Mouse (Mus musculus): ENCODE measurements at regions not wholly inside any gene's neighbourhood (a gene's known extent, or its start where the extent isn't known, plus 50 kb on each side); places are given as distances from the start of the nearest gene placed in this dataset.

DNA sequence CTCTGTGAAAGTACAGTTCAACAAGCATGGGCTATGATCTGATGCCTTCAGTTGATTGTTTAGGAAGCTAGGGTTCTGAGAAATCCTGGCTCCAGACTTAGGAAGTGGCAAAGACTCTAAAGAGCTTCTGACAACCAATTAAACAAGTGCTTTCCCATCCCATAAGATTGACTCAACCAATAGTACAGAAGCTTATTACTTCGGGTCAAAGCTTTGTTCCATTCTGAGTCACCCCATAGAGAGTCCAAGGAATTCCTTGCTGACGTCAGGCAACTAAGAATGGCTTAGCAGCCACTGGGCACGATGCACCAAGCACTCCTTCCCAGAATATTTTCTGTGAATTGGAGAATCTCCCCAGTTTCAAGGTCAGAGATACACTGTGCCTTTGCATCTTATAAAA, 59.0 kb upstream of the Ntm start:
- Histone ChIP-seq H3K27me3 (ENCODE audit: control insufficient read depth, insufficient read depth, low read length) (no peaks in the 10 kb centered on the region), H3K27ac (ENCODE audit: low read depth, low read length) (no peak overlapping the region), H3K4me1 (ENCODE audit: control insufficient read depth, insufficient read depth, low read length) (no peaks in the 10 kb centered on the region), H3K9me3 (ENCODE audit: control insufficient read depth, low read length) (no peaks in the 10 kb centered on the region), H3K9ac (ENCODE audit: low read depth, low read length) (no peak overlapping the region), H3K36me3 (ENCODE audit: control insufficient read depth, insufficient read depth, low read length) (no peaks in the 10 kb centered on the region), H3K4me2 (replicated peaks; ENCODE audit: low read depth, low read length) (no peak overlapping the region), H3K4me3 (ENCODE audit: low read length) (no peak overlapping the region)
- ATAC-seq (ENCODE audit: low FRiP score, low TSS enrichment), result no peak
- 83% methylated on average over 3 of the region's 3 CpGs for whole genome bisulfite sequencing

- H3K9ac ChIP-seq (ENCODE audit: low read depth, low read length), result no peak overlapping the region
- H3K4me3 ChIP-seq (ENCODE audit: low read length), result no peak overlapping the region
- no peak overlapping the region for H3K4me2 ChIP-seq (replicated peaks; ENCODE audit: low read depth, low read length)
- no peaks in the 10 kb centered on the region for H3K27me3 ChIP-seq (ENCODE audit: control insufficient read depth, insufficient read depth, low read length)
- H3K36me3 ChIP-seq (ENCODE audit: control insufficient read depth, insufficient read depth, low read length), result no peaks in the 10 kb centered on the region
- H3K4me1 ChIP-seq (ENCODE audit: control insufficient read depth, insufficient read depth, low read length), result no peaks in the 10 kb centered on the region
- H3K9me3 ChIP-seq (ENCODE audit: control insufficient read depth, low read length), result no peaks in the 10 kb centered on the region
- no peak for ATAC-seq (ENCODE audit: low FRiP score, low TSS enrichment)
- H3K27ac ChIP-seq (ENCODE audit: low read depth, low read length), result no peak overlapping the region
- 49% methylated on average over 7 of the region's 7 CpGs for WGBS
These were observed 62.3 kb upstream of the Ntm start for GRCm38 (mm10) chr9:30025275-30025674.

- H3K27ac ChIP-seq (ENCODE audit: low read depth, low read length), result no peak overlapping the region
- no peak for ATAC-seq (ENCODE audit: low FRiP score, low TSS enrichment)
- no peak overlapping the region for H3K4me2 ChIP-seq (replicated peaks; ENCODE audit: low read depth, low read length)
- no peak overlapping the region for H3K4me3 ChIP-seq (ENCODE audit: low read length)
- H3K9me3 ChIP-seq (ENCODE audit: control insufficient read depth, low read length), result no peaks in the 10 kb centered on the region
- WGBS, result 77% methylated on average over 5 of the region's 5 CpGs
- H3K36me3 ChIP-seq (ENCODE audit: control insufficient read depth, insufficient read depth, low read length), result no peaks in the 10 kb centered on the region
- no peaks in the 10 kb centered on the region for H3K4me1 ChIP-seq (ENCODE audit: control insufficient read depth, insufficient read depth, low read length)
- H3K9ac ChIP-seq (ENCODE audit: low read depth, low read length), result no peak overlapping the region
- H3K27me3 ChIP-seq (ENCODE audit: control insufficient read depth, insufficient read depth, low read length), result no peaks in the 10 kb centered on the region
These were observed 64.0 kb upstream of the Ntm start for GRCm38 (mm10) chr9:30026939-30027338.

DNA sequence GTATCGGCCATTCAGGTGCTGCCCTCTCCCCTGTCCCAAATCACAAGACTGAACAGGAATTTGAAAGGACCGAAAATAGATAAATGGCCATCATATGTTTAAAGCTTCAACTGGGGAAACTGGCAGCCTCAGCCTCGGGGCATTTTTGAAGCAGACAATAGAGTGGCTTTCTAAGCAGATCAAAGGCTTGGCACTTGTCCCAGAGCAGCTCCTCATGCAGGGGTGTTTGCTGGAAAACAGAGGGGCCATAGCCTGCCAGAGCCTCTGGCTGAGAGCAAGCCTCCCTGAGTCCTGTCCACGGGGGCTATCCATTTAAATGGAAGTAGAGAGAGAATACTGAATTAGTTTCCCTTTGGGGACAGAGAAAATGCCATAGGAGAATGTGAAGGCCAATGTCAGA, 77.5 kb upstream of the Ntm start:
- no peak overlapping the region for H3K27ac ChIP-seq (ENCODE audit: low read depth, low read length)

GRCm38 (mm10) chr9:30064551-30064950, 101.6 kb upstream of the Ntm start:
- no peaks in the 10 kb centered on the region for H3K36me3 ChIP-seq (ENCODE audit: control insufficient read depth, insufficient read depth, low read length)
- H3K4me1 ChIP-seq (ENCODE audit: control insufficient read depth, insufficient read depth, low read length), result no peaks in the 10 kb centered on the region
- no peaks in the 10 kb centered on the region for H3K27me3 ChIP-seq (ENCODE audit: control insufficient read depth, insufficient read depth, low read length)
- no peak overlapping the region for H3K9ac ChIP-seq (ENCODE audit: low read depth, low read length)
- no peaks in the 10 kb centered on the region for H3K9me3 ChIP-seq (ENCODE audit: control insufficient read depth, low read length)
- H3K4me2 ChIP-seq (replicated peaks; ENCODE audit: low read depth, low read length), result no peak overlapping the region
- no peak for ATAC-seq (ENCODE audit: low FRiP score, low TSS enrichment)
- H3K4me3 ChIP-seq (ENCODE audit: low read length), result no peak overlapping the region
- no peak overlapping the region for H3K27ac ChIP-seq (ENCODE audit: low read depth, low read length)
- 89% methylated on average over 2 of the region's 2 CpGs for WGBS

More for the DNA sequence above, 77.5 kb upstream of the Ntm start:
- Histone ChIP-seq H3K9me3 (ENCODE audit: control insufficient read depth, low read length) (no peaks in the 10 kb centered on the region), H3K9ac (ENCODE audit: low read depth, low read length) (no peak overlapping the region), H3K4me1 (ENCODE audit: control insufficient read depth, insufficient read depth, low read length) (no peaks in the 10 kb centered on the region), H3K4me3 (ENCODE audit: low read length) (no peak overlapping the region), H3K36me3 (ENCODE audit: control insufficient read depth, insufficient read depth, low read length) (no peaks in the 10 kb centered on the region), H3K27me3 (ENCODE audit: control insufficient read depth, insufficient read depth, low read length) (no peaks in the 10 kb centered on the region), H3K4me2 (replicated peaks; ENCODE audit: low read depth, low read length) (no peak overlapping the region)
- WGBS, result 33% methylated on average over 4 of the region's 4 CpGs
- no peak for ATAC-seq (ENCODE audit: low FRiP score, low TSS enrichment)

GRCm38 (mm10) chr9:30067980-30068379, 105.0 kb upstream of the Ntm start:
- WGBS, result 89% methylated on average over 7 of the region's 7 CpGs

GRCm38 (mm10) chr9:30075233-30075632, 112.3 kb upstream of the Ntm start:
- Histone ChIP-seq H3K4me1 (ENCODE audit: control insufficient read depth, insufficient read depth, low read length) (no peaks in the 10 kb centered on the region), H3K9me3 (ENCODE audit: control insufficient read depth, low read length) (no peaks in the 10 kb centered on the region), H3K27ac (ENCODE audit: low read depth, low read length) (no peak overlapping the region), H3K27me3 (ENCODE audit: control insufficient read depth, insufficient read depth, low read length) (no peaks in the 10 kb centered on the region), H3K4me2 (replicated peaks; ENCODE audit: low read depth, low read length) (no peak overlapping the region), H3K9ac (ENCODE audit: low read depth, low read length) (no peak overlapping the region), H3K4me3 (ENCODE audit: low read length) (no peak overlapping the region), H3K36me3 (ENCODE audit: control insufficient read depth, insufficient read depth, low read length) (no peaks in the 10 kb centered on the region)
- no peak for ATAC-seq (ENCODE audit: low FRiP score, low TSS enrichment)
- 94% methylated on average over 3 of the region's 3 CpGs for WGBS

More at GRCm38 (mm10) chr9:30067980-30068379, 105.0 kb upstream of the Ntm start:
- no peaks in the 10 kb centered on the region for H3K27me3 ChIP-seq (ENCODE audit: control insufficient read depth, insufficient read depth, low read length)
- H3K9ac ChIP-seq (ENCODE audit: low read depth, low read length), result no peak overlapping the region
- H3K9me3 ChIP-seq (ENCODE audit: control insufficient read depth, low read length), result no peaks in the 10 kb centered on the region
- H3K36me3 ChIP-seq (ENCODE audit: control insufficient read depth, insufficient read depth, low read length), result no peaks in the 10 kb centered on the region
- no peak overlapping the region for H3K27ac ChIP-seq (ENCODE audit: low read depth, low read length)
- no peaks in the 10 kb centered on the region for H3K4me1 ChIP-seq (ENCODE audit: control insufficient read depth, insufficient read depth, low read length)
- ATAC-seq (ENCODE audit: low FRiP score, low TSS enrichment), result no peak
- no peak overlapping the region for H3K4me2 ChIP-seq (replicated peaks; ENCODE audit: low read depth, low read length)
- no peak overlapping the region for H3K4me3 ChIP-seq (ENCODE audit: low read length)

- no peak for ATAC-seq (ENCODE audit: low FRiP score, low TSS enrichment)
- Histone ChIP-seq H3K9me3 (ENCODE audit: control insufficient read depth, low read length) (no peaks in the 10 kb centered on the region), H3K36me3 (ENCODE audit: control insufficient read depth, insufficient read depth, low read length) (no peaks in the 10 kb centered on the region), H3K9ac (ENCODE audit: low read depth, low read length) (no peak overlapping the region), H3K4me1 (ENCODE audit: control insufficient read depth, insufficient read depth, low read length) (no peaks in the 10 kb centered on the region), H3K27ac (ENCODE audit: low read depth, low read length) (no peak overlapping the region), H3K27me3 (ENCODE audit: control insufficient read depth, insufficient read depth, low read length) (no peaks in the 10 kb centered on the region), H3K4me2 (replicated peaks; ENCODE audit: low read depth, low read length) (no peak overlapping the region), H3K4me3 (ENCODE audit: low read length) (no peak overlapping the region)
- 84% methylated on average over 6 of the region's 6 CpGs for WGBS
These were observed 113.1 kb upstream of the Ntm start for GRCm38 (mm10) chr9:30076006-30076405.

DNA sequence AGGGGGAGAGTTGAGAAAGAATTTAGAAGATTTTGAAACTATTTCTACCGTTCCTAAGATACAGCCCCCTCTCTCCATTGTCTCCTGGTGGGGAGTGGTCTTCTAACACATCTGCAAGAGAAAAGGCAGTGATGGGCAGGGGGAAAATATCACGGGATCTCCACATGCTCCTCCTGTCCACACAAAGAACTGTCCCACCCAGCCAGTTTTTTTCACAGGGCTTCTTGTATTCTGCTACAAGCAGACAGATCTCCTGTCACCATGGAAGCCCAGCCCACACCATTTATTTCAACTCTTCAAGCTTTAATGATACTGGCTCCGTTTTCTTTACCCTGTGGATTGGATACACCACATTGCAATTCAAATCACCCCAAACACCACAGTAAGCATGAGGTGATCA, 113.5 kb upstream of the Ntm start:
- WGBS, result 45% methylated on average over 3 of the region's 3 CpGs

GRCm38 (mm10) chr9:30101942-30102341, 139.0 kb upstream of the Ntm start:
- WGBS, result 63% methylated on average over 6 of the region's 6 CpGs
- Histone ChIP-seq H3K36me3 (ENCODE audit: control insufficient read depth, insufficient read depth, low read length) (no peaks in the 10 kb centered on the region), H3K4me1 (ENCODE audit: control insufficient read depth, insufficient read depth, low read length) (no peaks in the 10 kb centered on the region), H3K4me3 (ENCODE audit: low read length) (no peak overlapping the region), H3K27ac (ENCODE audit: low read depth, low read length) (no peak overlapping the region), H3K27me3 (ENCODE audit: control insufficient read depth, insufficient read depth, low read length) (no peaks in the 10 kb centered on the region), H3K4me2 (replicated peaks; ENCODE audit: low read depth, low read length) (no peak overlapping the region), H3K9me3 (ENCODE audit: control insufficient read depth, low read length) (no peaks in the 10 kb centered on the region), H3K9ac (ENCODE audit: low read depth, low read length) (no peak overlapping the region)
- ATAC-seq (ENCODE audit: low FRiP score, low TSS enrichment), result no peak

More for the DNA sequence above, 113.5 kb upstream of the Ntm start:
- H3K4me2 ChIP-seq (replicated peaks; ENCODE audit: low read depth, low read length), result no peak overlapping the region
- H3K27me3 ChIP-seq (ENCODE audit: control insufficient read depth, insufficient read depth, low read length), result no peaks in the 10 kb centered on the region
- H3K4me3 ChIP-seq (ENCODE audit: low read length), result no peak overlapping the region
- no peaks in the 10 kb centered on the region for H3K4me1 ChIP-seq (ENCODE audit: control insufficient read depth, insufficient read depth, low read length)
- H3K9ac ChIP-seq (ENCODE audit: low read depth, low read length), result no peak overlapping the region
- no peak overlapping the region for H3K27ac ChIP-seq (ENCODE audit: low read depth, low read length)
- no peaks in the 10 kb centered on the region for H3K9me3 ChIP-seq (ENCODE audit: control insufficient read depth, low read length)
- ATAC-seq (ENCODE audit: low FRiP score, low TSS enrichment), result no peak
- no peaks in the 10 kb centered on the region for H3K36me3 ChIP-seq (ENCODE audit: control insufficient read depth, insufficient read depth, low read length)

Data from kidney, embryonic 14.5 days (tissue).